Mouse (Mus musculus) cerebellum, adult 9-11 months (tissue): ENCODE measurements around the gene Cenpn.
A peak's percentile ranks its signal among the peaks of the same experiment; 100 is the strongest.

ENCODE experiments used
- DNase-seq: peaks from one replicate; pipeline ENCODE4 v3.0.0; 2022

Gene Cenpn

DNA sequence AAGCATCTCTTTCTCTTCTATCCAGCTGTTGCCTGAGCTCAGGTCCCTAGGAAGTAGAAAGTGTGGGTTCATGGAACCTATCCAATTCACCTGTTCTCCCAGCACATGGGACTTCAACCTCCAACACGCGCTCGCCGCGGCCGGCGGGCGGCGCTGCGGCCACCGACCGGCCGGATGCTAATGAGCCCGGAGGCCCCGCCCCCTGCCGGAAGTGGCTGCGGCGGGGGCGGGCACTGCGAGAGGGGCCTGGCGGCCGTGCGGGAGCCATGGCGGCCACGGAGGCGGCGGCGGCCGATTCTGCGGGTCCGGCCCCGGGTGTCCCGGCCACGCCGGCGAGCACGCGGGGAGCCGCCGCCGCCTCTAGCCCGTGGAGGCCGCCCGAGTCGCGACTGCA, 21.6 kb downstream of the Cenpn start, which contains the start of gene Atmin:
Gene Atmin, plus strand, starts transcription at position 233 of the 394 bp plus-strand sequence.
- DNase-seq, result peak; percentile 90

DNA sequence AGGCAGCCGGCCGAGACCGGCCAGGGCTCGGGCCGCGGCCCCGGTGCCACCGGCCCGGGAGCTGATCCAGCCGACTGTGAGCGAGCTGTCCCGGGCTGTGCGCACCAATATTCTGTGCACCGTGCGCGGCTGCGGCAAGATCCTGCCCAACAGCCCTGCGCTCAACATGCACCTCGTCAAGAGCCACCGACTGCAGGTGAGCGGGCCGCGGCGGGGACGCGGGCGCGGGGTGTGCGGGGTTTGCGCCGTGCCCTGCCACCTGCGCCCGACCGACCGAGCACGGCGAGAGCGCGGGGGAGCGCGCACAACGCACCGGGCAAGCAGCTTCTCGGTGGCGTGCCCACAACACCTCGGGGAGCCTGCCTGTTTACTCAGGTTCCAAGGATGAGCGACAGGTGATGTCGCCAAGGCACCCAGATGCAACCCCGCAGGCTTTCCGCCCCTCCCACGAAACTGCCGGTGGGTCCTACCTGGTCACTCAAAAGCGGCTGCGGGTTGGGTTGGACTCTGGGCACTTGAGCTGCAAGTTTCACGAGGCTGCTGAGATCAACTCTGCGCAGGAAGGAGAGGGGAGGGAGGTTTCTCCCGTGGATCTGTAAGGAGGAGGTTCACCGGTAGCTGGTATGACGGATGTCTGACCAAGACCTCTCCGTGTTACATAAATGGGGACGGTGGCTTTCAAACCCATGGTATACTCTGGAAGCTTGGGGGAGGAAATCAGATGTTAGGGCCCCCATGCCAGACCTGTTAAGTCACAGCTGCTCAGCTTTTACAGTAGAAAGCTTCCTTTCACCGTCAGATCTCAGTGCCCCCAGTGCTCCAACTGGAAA, 22.2 kb downstream of the Cenpn start:
- DNase-seq, result peak; percentile 69

GRCm38 (mm10) chr8:116944385-116944696, 22.8 kb downstream of the Cenpn start:
- no peak for DNase-seq

DNA sequence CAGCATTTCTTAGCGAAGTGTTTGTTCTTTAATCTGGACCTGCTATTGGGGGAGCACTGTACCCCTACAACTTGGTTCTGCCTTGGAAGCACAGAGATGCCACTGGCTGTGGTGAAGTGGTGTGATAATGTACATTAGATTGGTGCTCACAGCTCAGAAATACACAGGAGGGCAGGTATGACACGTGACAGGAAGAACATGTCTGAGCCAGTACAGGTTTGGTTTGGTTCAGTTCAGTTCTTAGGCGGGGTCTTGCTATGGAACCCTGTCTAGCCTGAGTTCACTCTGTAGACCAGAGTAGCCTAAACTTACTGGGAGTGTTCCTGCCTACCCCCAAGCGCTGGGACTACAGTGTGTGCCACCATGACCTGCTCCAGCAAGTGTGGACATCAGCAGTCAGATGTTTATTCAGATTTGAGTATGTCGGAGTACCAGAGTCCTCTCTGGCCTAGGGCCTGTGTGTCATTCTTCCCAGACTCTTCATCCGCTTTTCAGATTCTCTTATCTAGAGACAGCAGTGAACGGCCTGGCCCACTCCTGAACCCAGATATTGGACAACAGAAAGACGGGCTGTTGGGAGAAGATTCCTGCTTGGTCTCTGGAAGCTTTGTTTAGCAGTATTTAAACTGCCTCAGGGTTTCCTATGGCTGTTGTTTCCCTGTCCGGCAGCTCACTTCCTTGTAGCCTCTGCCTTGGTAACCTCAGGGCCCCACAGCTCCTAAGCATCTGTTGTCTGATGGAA, 23.8 kb downstream of the Cenpn start:
- DNase-seq, result no peak

DNA sequence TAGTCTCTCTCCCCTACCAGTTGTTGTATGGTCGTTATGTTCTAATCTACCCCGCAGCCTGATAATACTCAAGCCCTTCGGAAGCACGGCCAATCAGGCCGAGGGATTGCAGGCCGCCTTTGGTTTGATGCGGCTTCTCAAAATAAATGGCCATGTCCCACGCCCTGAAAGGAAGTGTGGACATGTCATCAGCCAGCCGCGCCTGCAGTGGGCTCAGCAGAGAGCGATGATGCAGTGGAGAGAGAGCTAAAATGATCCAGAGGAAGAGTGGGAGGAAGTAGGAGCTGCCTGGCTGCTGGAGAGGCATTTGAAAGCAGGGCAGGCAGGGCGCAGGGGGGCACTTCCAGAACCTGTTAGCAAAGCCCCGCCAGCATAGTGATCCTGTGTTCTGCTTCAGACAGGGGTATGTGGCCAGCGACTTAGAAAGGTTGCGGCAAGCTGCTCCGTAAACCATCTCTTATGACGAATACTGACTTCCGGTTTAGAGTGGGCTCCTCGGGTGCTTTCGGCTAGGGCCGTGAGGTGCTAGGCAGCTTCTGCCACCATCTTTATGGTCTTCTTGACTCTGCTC, 24.8 kb downstream of the Cenpn start:
- DNase-seq, result no peak

DNA sequence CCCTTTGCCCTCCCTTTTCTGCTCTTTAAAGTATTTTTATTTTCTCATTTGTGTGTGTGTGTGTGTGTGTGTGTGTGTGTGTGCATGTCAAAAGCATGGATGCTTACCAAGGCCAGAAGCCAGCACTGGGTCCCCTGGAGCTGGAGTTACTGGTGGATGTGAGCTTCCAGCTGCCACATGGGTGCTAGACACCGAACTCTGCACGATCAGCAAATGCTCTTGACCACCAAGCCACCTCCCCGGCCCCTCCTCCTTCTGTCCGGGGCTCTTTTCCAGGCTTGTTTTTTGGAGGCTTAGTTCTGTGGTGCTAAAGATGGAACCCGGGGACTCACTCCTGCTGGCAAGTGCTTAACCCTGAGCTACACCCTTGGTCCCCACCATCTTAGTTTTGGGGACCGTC, 25.3 kb downstream of the Cenpn start:
- no peak for DNase-seq

DNA sequence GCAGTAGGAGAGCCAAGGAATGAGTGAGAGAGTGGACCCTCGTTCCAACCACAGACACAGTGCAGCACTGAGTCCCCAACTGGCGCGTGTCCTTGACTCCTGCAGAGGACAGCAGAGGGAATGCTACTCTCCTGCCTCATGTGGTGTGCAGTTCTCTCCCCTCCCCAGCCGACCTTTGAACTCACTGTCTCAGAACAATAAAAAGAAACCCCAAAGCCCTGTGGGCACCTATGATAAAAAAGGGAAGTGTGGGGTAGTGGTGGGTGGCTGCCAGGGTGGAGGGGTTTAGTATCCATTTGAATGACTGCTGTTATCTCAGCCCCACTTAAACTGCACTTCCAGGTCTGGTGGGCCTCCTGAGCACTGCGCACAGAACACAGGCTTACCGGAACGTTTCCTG, 26.1 kb downstream of the Cenpn start:
- no peak for DNase-seq

- no peak for DNase-seq
Observed at GRCm38 (mm10) chr8:116951369-116951768, 29.8 kb downstream of the Cenpn start.

- DNase-seq, result no peak
Observed at GRCm38 (mm10) chr8:116951778-116952177, 30.2 kb downstream of the Cenpn start.

DNA sequence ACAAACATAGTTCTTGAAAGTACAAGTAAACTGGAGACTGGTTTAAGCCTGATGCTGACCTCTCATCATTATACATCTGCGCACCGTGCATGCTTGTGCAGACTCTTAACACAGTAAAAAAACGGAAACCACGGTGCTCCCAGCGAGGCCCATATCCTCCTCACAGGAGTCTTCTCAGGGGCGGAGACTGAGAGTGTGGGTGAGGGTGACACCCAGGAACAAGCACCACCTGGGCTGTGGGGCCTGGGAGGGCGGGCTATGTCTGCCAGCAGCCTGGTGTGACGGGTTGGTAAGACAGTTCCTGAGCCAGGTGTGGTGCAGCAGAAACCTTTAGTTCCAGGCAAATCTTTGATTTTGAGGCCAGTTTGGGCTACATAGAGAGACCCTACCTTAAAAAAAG, 30.9 kb downstream of the Cenpn start:
- no peak for DNase-seq

- no peak for DNase-seq
Observed at GRCm38 (mm10) chr8:116954415-116954814, 32.9 kb downstream of the Cenpn start.

- DNase-seq, result no peak
Observed at GRCm38 (mm10) chr8:116969531-116969930, 48.0 kb downstream of the Cenpn start.

GRCm38 (mm10) chr8:116975066-116975465, 53.5 kb downstream of the Cenpn start:
- DNase-seq, result no peak

DNA sequence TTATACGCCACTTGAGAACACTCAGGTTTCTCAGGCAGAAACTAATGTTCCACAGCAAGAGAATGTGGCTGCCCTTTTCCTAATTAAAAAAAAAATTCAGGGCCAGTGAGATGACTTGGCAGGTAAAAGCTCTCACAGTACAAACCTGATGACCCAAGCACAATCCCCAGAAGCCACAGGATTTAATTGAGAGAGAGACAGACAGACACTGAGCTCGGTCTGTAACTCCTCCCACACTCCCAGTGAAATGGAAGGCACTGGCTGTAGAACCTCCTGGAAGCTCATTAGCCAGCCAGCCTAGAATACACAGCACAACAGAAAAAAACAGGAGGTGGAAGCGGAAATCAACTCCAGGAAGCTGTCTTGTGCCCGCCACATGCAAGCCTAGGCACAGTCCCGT, 54.1 kb downstream of the Cenpn start:
- no peak for DNase-seq

- no peak for DNase-seq
Observed at GRCm38 (mm10) chr8:116978052-116978451, 56.5 kb downstream of the Cenpn start.

DNA sequence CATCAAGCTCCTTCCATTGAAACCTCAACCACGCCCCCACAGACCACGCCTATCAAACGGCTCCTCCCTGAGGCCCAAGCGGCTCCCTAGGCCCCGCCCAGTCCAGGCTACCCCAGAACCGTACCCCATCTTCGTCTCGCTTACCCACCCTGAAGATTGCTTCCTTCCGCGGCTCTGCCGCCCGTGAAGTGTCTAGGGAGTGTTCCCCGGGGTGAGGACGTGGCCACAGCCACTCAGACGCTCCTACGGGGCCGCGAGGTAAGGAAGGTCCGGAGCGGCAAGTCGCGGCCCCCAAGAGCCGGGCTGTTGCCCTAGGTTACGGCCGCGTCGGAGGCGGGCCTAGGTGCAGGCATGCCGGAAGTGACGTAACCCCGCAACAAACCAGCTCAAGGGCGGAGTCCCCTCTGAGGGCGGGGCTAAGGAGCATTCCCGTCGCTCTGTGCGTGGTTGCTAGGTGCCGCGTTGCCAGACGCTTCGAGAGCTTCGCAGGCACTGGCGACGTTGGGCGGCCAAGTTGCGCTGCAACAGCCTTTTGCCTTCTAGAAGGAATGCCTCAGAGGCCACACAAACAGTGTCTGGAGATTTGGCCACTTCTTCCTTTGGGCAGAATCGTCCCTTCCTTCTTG, 57.2 kb downstream of the Cenpn start, which contains the start of gene 1700030J22Rik:
Gene 1700030J22Rik, minus strand, starts transcription at position 329 of the 626 bp plus-strand sequence.
- peak; percentile 98 for DNase-seq

GRCm38 (mm10) chr8:116980117-116980516, 58.6 kb downstream of the Cenpn start:
- DNase-seq, result peak; percentile 55

DNA sequence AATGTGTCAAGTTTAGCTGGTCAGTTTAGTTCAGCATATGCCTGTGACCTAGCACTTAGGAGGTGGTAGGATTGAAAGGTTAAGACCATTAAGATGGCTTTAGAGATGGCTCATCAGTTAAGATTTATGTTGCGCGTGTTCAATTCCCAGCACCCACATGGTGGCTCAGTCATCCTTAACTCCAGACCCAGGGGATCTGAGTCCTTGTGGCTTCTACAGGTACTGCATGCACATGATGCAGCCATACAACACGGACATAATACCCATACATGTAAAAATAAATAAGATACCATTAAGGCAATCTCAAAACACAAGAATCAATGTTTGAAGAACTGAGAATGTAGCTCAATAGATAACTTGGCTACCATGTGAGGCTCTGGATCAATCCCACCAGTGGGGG, 68.3 kb downstream of the Cenpn start:
- DNase-seq, result no peak
